Mouse (Mus musculus) embryo, embryonic 9.5 days (tissue): ENCODE measurements around the gene Bnip2.
A peak's percentile ranks its signal among the peaks of the same experiment; 100 is the strongest.

Source experiments
- DNase-seq: peaks from one replicate; pipeline ENCODE4 v3.0.0-alpha.2; 2017; ENCODE audit errors: extremely low spot score

The Bnip2 gene

DNA sequence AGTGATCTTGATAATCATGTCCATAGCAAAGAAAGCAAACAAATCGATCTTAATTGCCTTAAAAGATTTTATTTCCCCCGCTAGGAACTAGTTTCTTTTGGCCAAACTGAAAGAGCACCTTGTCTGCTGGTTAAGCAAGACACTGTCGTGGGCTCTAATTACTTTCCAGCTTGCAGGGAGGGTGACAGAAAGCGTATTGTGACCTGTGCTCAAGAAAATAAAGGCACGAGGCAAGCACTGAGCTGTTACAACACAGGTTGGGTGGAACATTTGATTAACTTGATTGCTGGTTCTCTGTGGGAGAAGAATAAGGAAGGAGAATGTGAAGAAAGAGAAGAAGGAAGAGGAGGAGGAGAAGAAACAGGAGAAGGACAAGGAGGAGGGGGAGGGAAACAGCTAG, 59.0 kb downstream of the Bnip2 start:
- DNase-seq: no peak

DNA sequence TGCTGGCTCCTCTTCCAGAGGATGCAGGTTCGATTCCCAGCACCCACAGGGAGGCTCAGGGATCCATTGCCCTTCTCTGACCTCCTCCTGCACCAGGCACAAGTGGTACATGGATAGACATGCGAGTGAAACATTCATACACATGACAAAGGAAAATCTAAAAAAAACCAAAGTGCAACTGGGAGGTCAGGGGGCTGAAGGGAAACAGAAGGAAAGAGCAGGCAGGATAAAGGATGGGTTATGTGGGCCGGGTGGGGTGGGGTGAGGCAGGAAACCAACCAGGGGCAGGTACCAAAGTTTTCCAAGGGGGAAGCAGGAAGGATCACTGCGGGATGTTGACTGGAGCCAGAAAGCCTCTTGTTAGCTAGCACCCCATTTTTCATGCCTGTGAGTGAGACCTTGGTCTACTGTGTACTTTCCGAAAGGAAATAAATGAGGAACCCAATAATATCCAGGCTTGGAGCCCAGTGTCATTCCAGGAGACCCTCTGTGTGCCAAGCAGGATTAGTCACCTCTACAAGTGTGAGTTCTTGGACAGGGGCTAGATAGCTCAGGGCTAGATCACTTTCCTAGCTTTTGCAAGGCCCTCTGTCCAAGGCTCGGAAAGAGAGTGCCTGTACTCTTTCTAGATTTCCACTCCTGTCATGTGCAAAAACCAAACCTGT, 59.6 kb downstream of the Bnip2 start:
- no peak for DNase-seq

DNA sequence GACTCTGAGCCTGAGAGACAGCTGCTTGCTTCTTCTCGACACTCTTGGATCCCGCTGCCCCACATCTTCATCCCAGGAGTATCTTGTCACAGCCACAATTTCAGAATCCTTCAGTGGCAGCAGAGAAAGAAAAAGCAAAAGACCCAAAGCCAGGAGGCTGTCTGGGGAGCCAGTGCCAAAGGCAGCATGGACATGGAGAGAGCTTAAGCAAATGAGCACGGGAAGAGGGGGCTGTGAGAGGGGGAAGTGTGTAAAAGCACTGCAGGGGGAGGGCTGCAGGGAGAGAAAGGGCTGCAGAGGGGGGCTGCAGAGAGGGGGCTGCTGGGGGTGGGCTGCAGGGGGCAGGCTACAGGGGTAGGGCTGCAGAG, 60.1 kb downstream of the Bnip2 start:
- DNase-seq: peak; percentile 19

DNA sequence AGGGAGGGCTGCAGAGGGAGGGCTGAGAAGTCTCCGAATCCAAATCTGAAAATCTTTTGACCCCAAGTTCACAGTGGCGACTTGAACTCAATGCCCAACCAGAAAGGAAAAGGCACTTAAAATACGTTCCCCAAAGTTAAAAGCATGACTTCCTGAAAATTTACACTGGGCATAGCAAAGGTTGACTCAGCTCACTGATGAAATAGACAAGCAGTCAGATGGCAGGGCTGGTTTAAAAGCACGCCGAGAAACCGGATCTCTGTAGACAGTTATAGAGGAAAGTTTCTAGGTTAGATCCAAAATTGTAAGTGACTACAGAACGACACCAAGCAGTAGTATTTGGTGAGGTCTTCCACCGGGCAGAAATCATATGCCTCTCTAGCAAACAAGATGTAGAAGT, 60.6 kb downstream of the Bnip2 start:
- no peak for DNase-seq

DNA sequence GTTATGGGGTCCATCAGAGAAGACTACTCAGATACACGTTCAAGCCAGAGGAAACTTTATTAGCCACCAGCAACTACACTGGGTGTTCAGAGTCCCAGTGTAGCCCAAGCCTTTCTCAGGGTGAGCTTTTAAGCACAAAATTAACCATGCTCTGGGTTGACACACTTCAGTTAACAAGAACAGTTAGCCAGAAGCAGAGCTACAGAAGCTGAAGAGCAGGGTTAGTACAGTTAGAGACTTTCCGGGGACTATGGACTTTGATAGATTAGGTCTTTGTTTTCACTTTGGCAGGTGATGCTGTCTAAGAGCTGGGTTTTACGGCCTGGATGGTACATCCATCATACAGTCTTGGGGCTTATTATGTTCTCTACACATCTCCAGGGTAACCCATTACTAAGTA, 63.5 kb downstream of the Bnip2 start:
- DNase-seq: no peak

DNA sequence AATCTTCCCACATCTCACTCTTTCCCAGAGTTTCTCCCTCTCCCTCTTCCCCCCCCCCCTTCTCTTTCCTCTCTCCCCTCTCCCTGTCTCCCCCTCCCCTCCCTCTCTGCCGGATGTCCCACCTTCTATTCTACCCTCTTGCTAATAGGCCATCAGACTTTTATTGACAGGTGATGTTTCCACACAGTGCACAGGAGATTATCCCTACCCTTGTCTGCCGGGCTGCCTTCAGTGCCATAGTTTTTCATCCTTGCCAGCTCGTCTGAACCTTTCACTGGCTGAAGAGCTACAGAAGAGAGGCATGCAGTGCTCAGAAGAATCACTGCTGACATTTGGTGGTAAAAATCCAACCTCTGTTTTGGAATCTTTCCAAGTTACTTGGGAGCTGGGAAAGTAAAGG, 64.1 kb downstream of the Bnip2 start:
- DNase-seq: no peak
